Mouse (Mus musculus): ENCODE measurements around the gene Kcnmb2.

GRCm38 (mm10) chr3:31904156-31904555 lies 1.8 kb downstream of the Kcnmb2 start:
- no peak for TF ChIP-seq POLR2A (IDR thresholded peaks at IDR 0.05; ENCODE audit: borderline replicate concordance, control insufficient read depth, low read depth, low read length)
- TF ChIP-seq CTCF (IDR thresholded peaks at IDR 0.05; ENCODE audit: control insufficient read depth, insufficient read depth, low read length): no peak
